Mouse (Mus musculus): ENCODE data around the gene Nol8. TPM values are rescaled to one million over a fixed set of nuclear protein-coding genes. Genes with fewer than 3 reads are reported as not detected.

The Nol8 gene
- polyA plus RNA-seq, 1 experiment from 2014 or later: 26.3 TPM

DNA sequence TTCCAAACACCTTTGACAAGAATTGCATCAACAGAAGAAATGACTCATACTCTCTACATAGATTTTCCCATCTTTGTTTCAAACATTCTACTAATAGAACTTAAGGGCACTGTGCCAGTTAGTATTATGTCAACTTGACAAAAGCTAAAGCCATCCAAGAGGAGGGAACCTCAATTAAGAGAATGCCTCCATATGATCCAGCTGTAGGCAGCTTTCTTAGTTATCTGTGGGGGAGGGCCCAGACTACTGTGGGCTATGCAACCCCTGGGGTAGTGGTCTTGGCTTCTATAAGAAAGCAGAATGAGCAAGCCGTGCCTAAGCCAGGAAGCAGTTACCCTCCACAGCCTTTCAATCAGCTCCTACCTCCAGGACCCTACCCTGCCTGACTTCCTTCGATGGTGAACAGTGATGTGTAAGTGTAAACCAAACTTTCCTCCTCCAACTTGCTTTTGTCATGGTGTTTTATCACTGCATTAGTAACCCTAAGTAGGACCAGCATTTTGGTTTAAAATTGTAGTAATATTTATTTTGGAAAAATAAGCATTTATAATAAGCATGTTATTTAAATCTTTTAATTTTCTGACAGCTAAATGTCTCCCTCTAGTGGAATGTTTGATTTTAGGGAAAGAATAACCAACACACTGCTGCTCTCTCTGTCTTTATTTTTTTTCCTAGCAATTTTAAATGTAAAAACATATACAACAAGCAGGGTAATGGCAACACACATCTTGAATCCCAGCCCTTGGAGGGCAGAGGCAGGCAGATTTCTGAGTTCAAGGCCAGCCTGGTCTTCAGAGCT is 7.9 kb upstream of the Nol8 start:
- 70% methylated on average over 2 of the region's 2 CpGs for WGBS
- H3K4me2 ChIP-seq: no peak overlapping the region
- no peak for ATAC-seq (ENCODE audit: low FRiP score)

GRCm38 (mm10) chr13:49646019-49646418 is 6.9 kb upstream of the Nol8 start:
- ATAC-seq (ENCODE audit: low FRiP score): no peak
- Histone ChIP-seq H3K27ac (no peak overlapping the region), H3K9me3 (no peaks in the 10 kb centered on the region), H3K4me3 (replicated peaks) (no peak overlapping the region), H3K4me1 (no peaks in the 10 kb centered on the region), H3K27me3 (no peaks in the 10 kb centered on the region), H3K9ac (no peak overlapping the region), H3K4me2 (no peak overlapping the region), H3K36me3 (replicated peaks) (no peaks in the 10 kb centered on the region)
- whole genome bisulfite sequencing: 89% methylated on average over 1 of the region's 1 CpGs

More for the DNA sequence above, 7.9 kb upstream of the Nol8 start:
- H3K9me3 ChIP-seq: no peaks in the 10 kb centered on the region
- H3K27me3 ChIP-seq: no peaks in the 10 kb centered on the region
- H3K4me1 ChIP-seq: no peaks in the 10 kb centered on the region
- no peak overlapping the region for H3K27ac ChIP-seq
- no peak overlapping the region for H3K9ac ChIP-seq
- H3K4me3 ChIP-seq (replicated peaks): no peak overlapping the region
- H3K36me3 ChIP-seq (replicated peaks): no peaks in the 10 kb centered on the region

- Histone ChIP-seq H3K4me2 (peak overlapping the region; percentile 72), H3K9ac (no peak overlapping the region), H3K36me3 (replicated peaks) (peaks cover under 1% of the 10 kb centered on the region), H3K4me1 (peaks cover 18% of the 10 kb centered on the region), H3K27ac (no peak overlapping the region), H3K9me3 (no peaks in the 10 kb centered on the region), H3K4me3 (replicated peaks) (no peak overlapping the region), H3K27me3 (no peaks in the 10 kb centered on the region)
- ATAC-seq (ENCODE audit: low FRiP score): no peak
- 38% methylated on average over 2 of the region's 2 CpGs for WGBS
Observed at GRCm38 (mm10) chr13:49651136-49651535, 1.7 kb upstream of the Nol8 start.

GRCm38 (mm10) chr13:49651781-49652351 is 1.0 kb upstream of the Nol8 start:
- peak overlapping the region; percentile 61 for H3K9ac ChIP-seq
- H3K4me3 ChIP-seq (replicated peaks): peak overlapping the region; percentile 76
- H3K27ac ChIP-seq: no peak overlapping the region
- H3K36me3 ChIP-seq (replicated peaks): peaks cover 2% of the 10 kb centered on the region
- ATAC-seq (ENCODE audit: low FRiP score): no peak
- H3K27me3 ChIP-seq: no peaks in the 10 kb centered on the region
- 2% methylated on average over 4 of the region's 4 CpGs for WGBS
- H3K4me1 ChIP-seq: peaks cover 18% of the 10 kb centered on the region
- H3K4me2 ChIP-seq: peak overlapping the region; percentile 72
- no peaks in the 10 kb centered on the region for H3K9me3 ChIP-seq

GRCm38 (mm10) chr13:49653180-49653541 is 283 bp downstream of the Nol8 start:
- Histone ChIP-seq H3K9me3 (no peaks in the 10 kb centered on the region), H3K9ac (peak overlapping the region; percentile 61), H3K27me3 (no peaks in the 10 kb centered on the region), H3K4me3 (replicated peaks) (peak overlapping the region; percentile 76), H3K36me3 (replicated peaks) (peaks cover 5% of the 10 kb centered on the region), H3K4me2 (peak overlapping the region; percentile 81), H3K4me1 (peaks cover 18% of the 10 kb centered on the region), H3K27ac (0 out of 2 replicates have a peak overlapping the region, but pooled peaks have one; percentile 5)
- peak; percentile 76 for ATAC-seq (ENCODE audit: low FRiP score)
- WGBS: 1% methylated on average over 16 of the region's 16 CpGs

DNA sequence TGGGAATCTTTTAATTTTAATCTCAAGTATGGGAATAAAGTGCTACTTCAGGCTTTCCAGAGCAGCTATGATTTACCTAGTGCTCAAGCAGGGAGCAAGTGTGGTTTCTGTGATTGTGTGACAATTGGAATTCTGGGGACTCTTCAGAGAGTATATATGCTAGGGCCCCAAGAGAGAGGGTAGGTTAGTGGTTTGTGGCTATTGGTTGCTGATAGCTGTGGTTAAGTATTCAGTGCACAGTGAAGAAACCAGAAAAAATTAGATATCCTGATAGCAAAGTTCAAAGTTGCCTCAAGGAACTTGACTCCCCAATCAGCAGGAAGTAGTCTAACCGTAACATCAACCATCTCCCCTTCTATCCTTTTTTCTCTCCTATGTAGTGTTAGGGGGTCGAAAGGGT is 24.9 kb downstream of the Nol8 start:
- no peak for ATAC-seq (ENCODE audit: low FRiP score)
- no peak overlapping the region for H3K4me3 ChIP-seq (replicated peaks)
- no peak overlapping the region for H3K4me2 ChIP-seq
- peaks cover 7% of the 10 kb centered on the region for H3K4me1 ChIP-seq
- no peak overlapping the region for H3K27ac ChIP-seq
- H3K36me3 ChIP-seq (replicated peaks): peaks cover 42% of the 10 kb centered on the region
- no peaks in the 10 kb centered on the region for H3K27me3 ChIP-seq
- H3K9ac ChIP-seq: no peak overlapping the region
- no peaks in the 10 kb centered on the region for H3K9me3 ChIP-seq
- 89% methylated on average over 2 of the region's 2 CpGs for whole genome bisulfite sequencing

- Histone ChIP-seq H3K9ac (peak within 1 kb of the TSS; percentile 82), H3K4me2 (peak within 1 kb of the TSS; percentile 78), H3K4me3 (replicated peaks) (peak within 1 kb of the TSS; percentile 86), H3K27ac (peak within 1 kb of the TSS; percentile 50), H3K9me3 (no peaks in the 10 kb centered on the region), H3K27me3 (no peaks in the 10 kb centered on the region), H3K36me3 (replicated peaks) (peaks cover 23% of the 10 kb centered on the region), H3K4me1 (peaks cover 21% of the 10 kb centered on the region)
- ATAC-seq (ENCODE audit: low FRiP score): peak; percentile 100
- WGBS: 6% methylated on average over 26 of the region's 26 CpGs
Observed at GRCm38 (mm10) chr13:49681351-49682232, 28.7 kb downstream of the Nol8 start, which contains the start of gene Iars. Iars (plus strand) TSS chr13:49682100.

GRCm38 (mm10) chr13:49682233-49682846 is 29.5 kb downstream of the Nol8 start:
- WGBS: under 1% methylated on average over 20 of the region's 20 CpGs

DNA sequence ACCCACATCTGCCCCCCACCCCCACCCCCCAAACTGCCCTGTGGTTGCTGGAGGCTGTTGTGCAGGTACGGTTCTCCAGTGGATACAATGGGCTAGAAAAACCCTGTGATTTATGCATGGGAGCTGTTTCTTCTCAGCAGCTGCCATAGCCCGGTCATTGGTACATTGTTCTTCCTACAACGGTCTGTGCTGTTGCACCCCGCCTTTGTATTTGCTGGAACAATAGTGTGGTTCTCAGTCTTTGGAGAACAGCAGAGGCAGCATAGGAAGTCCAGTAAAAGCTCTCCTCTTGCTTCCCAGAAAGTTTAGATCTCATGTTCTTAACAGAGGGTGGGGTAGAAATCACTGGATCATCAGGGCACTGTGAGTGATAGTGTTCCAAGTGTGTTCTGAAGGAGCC is 31.4 kb downstream of the Nol8 start:
- Histone ChIP-seq H3K4me2 (no peak overlapping the region), H3K27ac (no peak overlapping the region), H3K4me1 (peaks cover 21% of the 10 kb centered on the region), H3K4me3 (replicated peaks) (no peak overlapping the region), H3K9ac (no peak overlapping the region), H3K36me3 (replicated peaks) (peaks cover 26% of the 10 kb centered on the region), H3K9me3 (no peaks in the 10 kb centered on the region), H3K27me3 (no peaks in the 10 kb centered on the region)
- 65% methylated on average over 4 of the region's 4 CpGs for WGBS
- ATAC-seq (ENCODE audit: low FRiP score): no peak

More at GRCm38 (mm10) chr13:49682233-49682846, 29.5 kb downstream of the Nol8 start:
- Histone ChIP-seq H3K27me3 (no peaks in the 10 kb centered on the region), H3K4me1 (peaks cover 21% of the 10 kb centered on the region), H3K4me2 (peak overlapping the region; percentile 78), H3K27ac (peak overlapping the region; percentile 50; the same call in 1 of the 2 replicates), H3K36me3 (replicated peaks) (peaks cover 19% of the 10 kb centered on the region), H3K4me3 (replicated peaks) (peak overlapping the region; percentile 86), H3K9ac (peak overlapping the region; percentile 82), H3K9me3 (no peaks in the 10 kb centered on the region)
- ATAC-seq (ENCODE audit: low FRiP score): no peak; the same call in 1 of the 2 replicates

DNA sequence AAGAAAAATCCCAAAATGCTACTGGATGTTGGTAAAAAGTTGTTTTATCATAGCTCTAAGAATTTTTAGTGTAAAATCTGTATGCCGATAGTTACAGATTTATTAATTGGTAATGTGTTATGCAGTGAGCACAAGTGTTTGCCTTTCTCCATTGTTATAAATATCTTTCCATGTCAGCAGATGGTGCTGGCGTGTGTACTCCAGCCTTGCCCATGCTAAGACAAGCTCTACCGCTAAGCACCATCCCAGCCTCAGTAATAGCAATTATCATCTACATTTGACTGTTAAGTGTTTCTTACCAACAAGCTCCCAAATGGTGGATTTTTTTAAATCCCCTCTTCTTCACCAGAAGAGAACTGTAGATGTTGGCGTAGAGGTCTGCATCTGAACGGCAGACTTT is 38.2 kb downstream of the Nol8 start:
- WGBS: 97% methylated on average over 5 of the region's 5 CpGs
- ATAC-seq (ENCODE audit: low FRiP score): no peak
- no peak overlapping the region for H3K27ac ChIP-seq
- H3K9me3 ChIP-seq: no peaks in the 10 kb centered on the region
- no peak overlapping the region for H3K4me2 ChIP-seq
- H3K4me1 ChIP-seq: no peaks in the 10 kb centered on the region
- no peak overlapping the region for H3K4me3 ChIP-seq (replicated peaks)
- H3K36me3 ChIP-seq (replicated peaks): peaks cover 59% of the 10 kb centered on the region
- H3K27me3 ChIP-seq: no peaks in the 10 kb centered on the region
- no peak overlapping the region for H3K9ac ChIP-seq

GRCm38 (mm10) chr13:49703216-49703779 is 50.4 kb downstream of the Nol8 start:
- Histone ChIP-seq H3K27ac (no peak overlapping the region), H3K4me2 (no peak overlapping the region), H3K9ac (no peak overlapping the region), H3K9me3 (no peaks in the 10 kb centered on the region), H3K36me3 (replicated peaks) (peaks cover 78% of the 10 kb centered on the region), H3K4me3 (replicated peaks) (no peak overlapping the region), H3K27me3 (no peaks in the 10 kb centered on the region), H3K4me1 (peaks cover 15% of the 10 kb centered on the region)
- 91% methylated on average over 11 of the region's 11 CpGs for WGBS
- ATAC-seq (ENCODE audit: low FRiP score): no peak

All from forebrain, embryonic 12.5 days (tissue).